Mouse (Mus musculus) skeletal muscle tissue, adult 2 months (tissue): Measurements from ENCODE around the gene Gm21310.
"Not testable (repeated sequence)": the region's sequence is repeated elsewhere in the genome, so short reads cannot be mapped to it uniquely, and the experiment has no call there.

Source experiments
- DNase-seq: peaks from one replicate; pipeline ENCODE4 v3.0.0-alpha.2; 2012; ENCODE audit warnings: low read depth, low spot score

Gm21310 gene

DNA sequence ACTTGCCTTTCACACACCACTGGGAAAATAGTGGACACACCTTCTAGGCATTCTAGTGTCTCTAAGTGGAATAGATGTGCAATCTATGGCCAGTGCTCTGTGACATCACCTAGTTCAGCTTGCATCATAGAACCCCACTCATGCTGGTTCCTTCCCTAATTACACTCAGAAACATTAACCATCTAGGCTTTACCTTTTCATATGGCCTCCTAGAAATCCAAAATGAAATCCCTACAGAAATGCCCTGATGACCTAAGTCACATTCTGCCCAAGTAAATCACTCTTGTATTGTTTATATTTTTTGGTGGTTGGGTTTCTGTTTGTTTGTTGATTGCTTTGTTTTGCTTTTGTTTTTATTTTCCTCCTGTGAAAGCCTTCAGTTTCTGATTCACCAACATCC, at the start of gene Gm21310:
Gene Gm21310, minus strand, starts transcription at position 101 of the 400 bp plus-strand sequence.
- DNase-seq = not testable (repeated sequence)
